Mouse (Mus musculus) thymus, postnatal 36 days (tissue): ENCODE data around the gene Gtsf1.
A peak's percentile ranks its signal among the peaks of the same experiment; 100 is the strongest.

Experiments
- DNase-seq, 2 experiments: peaks; one replicate each; pipeline ENCODE4 v3.0.0; 2022; ENCODE audit warnings: mixed read lengths in 2 of 2

The Gtsf1 gene

GRCm38 (mm10) chr15:103356130-103356529 lies 74.1 kb downstream of the Gtsf1 start:
- no peak for DNase-seq

DNA sequence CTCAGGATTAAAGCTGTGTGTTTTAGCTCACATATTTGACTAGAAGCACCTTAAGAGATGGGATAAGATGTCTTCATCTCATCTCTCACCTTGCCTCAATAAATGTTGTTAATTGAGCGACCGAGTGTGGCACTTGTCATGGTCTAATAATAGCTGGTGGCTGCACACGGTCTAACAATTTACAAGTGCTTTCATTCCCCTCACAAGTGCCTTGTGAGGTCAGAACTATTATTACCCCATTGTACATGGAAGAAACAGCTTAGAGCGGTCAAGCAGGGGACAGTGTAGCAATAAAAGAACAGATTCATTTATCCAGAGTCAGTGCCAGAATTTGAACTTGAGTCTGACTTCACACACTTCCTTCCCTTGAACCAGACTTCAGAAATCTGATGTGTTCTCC lies 74.8 kb downstream of the Gtsf1 start:
- DNase-seq: no peak

DNA sequence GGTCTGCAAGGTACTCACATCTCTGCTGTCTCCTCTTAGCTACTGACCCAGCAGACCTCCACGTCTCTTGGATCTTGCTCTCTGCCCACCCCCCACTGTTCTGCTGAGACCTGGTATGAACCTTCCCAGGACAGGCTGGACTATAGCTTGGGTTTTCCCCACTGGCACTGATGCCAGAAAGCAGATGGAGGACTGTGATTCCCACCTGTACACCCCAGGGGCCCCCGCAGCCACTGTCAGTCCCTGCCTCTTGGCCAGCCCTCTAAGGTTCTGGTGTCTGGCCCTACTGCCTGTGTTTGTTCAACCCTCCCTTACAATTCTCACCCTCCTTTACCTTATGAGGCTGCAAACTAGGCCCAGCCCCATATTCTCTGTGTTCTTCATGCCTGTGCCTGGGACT lies 75.6 kb downstream of the Gtsf1 start:
- no peak for DNase-seq

GRCm38 (mm10) chr15:103353511-103354256 lies 76.6 kb downstream of the Gtsf1 start:
- DNase-seq: no peak

GRCm38 (mm10) chr15:103352856-103353255 lies 77.4 kb downstream of the Gtsf1 start:
- DNase-seq: peak; percentile 45 to 46
